Mouse (Mus musculus) embryonic facial prominence, embryonic 14.5 days (tissue): ENCODE measurements around the gene Adcy2. TPM values are rescaled to one million over a fixed set of nuclear protein-coding genes. Genes with fewer than 3 reads are reported as not detected.

Experiments used
- ATAC-seq: fragments of 200-750 bp; cut with Nextera tagmentation; 2 replicates; pipeline ENCODE4 v1.8.0; 2017; ENCODE audit warnings: low read depth, moderate number of reproducible peaks, moderate TSS enrichment
- DNase-seq: peaks from one replicate; pipeline ENCODE4 v3.0.0-alpha.2; 2015; ENCODE audit warnings: low spot score
- H3K27ac ChIP-seq: fragments of 300-500 bp; sonication (generic); replicated peaks from 2 replicates; pipeline ENCODE4 v1.5.1; 2014; ENCODE audit warnings: low read depth, mild to moderate bottlenecking, low read length, moderate library complexity
- H3K27me3 ChIP-seq: fragments of 300-500 bp; sonication (generic); replicated peaks from 2 replicates; pipeline ENCODE4 v1.6.1; 2014; ENCODE audit warnings: low read length; ENCODE audit not compliant: control insufficient read depth, insufficient read depth
- H3K36me3 ChIP-seq: fragments of 300-500 bp; sonication (generic); 2 replicates; pipeline ENCODE4 v1.6.1; 2014; ENCODE audit warnings: low read length, mixed read lengths; ENCODE audit not compliant: control insufficient read depth, insufficient read depth
- H3K4me1 ChIP-seq: fragments of 300-500 bp; sonication (generic); 2 replicates; pipeline ENCODE4 v1.6.1; 2014; ENCODE audit warnings: antibody characterized with exemption, low read length; ENCODE audit not compliant: control insufficient read depth, insufficient read depth
- H3K4me2 ChIP-seq: fragments of 300-500 bp; sonication (generic); 2 replicates; pipeline ENCODE4 v1.6.1; 2014; ENCODE audit warnings: low read depth, mild to moderate bottlenecking, low read length, moderate library complexity, mixed read lengths
- H3K4me3 ChIP-seq: fragments of 300-500 bp; sonication (generic); 2 replicates; pipeline ENCODE4 v1.5.1; 2014; ENCODE audit warnings: low read depth, mild to moderate bottlenecking, low read length
- H3K9ac ChIP-seq: fragments of 300-500 bp; sonication (generic); 2 replicates; pipeline ENCODE4 v1.6.1; 2014; ENCODE audit warnings: low read depth, mild to moderate bottlenecking, low read length, moderate library complexity, mixed read lengths
- H3K9me3 ChIP-seq: fragments of 300-500 bp; sonication (generic); 2 replicates; pipeline ENCODE4 v1.6.1; 2016; ENCODE audit warnings: low read length; ENCODE audit not compliant: control insufficient read depth
- WGBS: fragments of 180-500 bp; shearing (Covaris S2); extraction: QIAGEN DNeasy Blood & Tissue Kit; methylation state at CpG from one replicate; pipeline ENCODE4 v1.1.7; 2014; 5-methylcytosine and 5-hydroxymethylcytosine counted together
- polyA plus RNA-seq: library from polyadenylated mRNA; unstranded; fragments of >200 nt; fragmentation: Nextera tagmentation; extraction: Ambion mirVana; gene quantifications from 2 replicates; pipeline ENCODE4 v1.2.1, GENCODE M21; 2014

Gene Adcy2
- polyA plus RNA-seq, 1 experiment from 2014 or later, result 11.2 TPM

DNA sequence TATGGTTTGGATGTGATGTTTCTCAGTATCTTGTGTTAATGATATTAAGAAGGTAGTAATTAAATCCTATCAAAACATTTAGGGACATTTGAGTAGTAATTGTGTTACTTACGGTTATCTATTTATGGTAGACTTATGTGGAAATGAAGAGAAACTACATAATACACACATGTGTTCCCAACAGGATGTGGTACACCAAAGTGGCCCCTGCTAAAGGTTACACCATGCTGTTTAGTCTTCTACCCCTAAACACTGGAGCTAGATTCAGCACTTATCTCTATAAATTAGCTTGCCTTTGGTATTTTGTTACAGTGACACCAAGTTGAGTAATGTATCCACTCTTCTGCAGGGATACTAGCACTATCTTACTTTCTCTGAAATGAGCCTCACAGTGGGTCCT is 57.9 kb downstream of the Adcy2 start:
- no peaks in the 10 kb centered on the region for H3K27me3 ChIP-seq
- H3K36me3 ChIP-seq, result no peaks in the 10 kb centered on the region
- no peak for DNase-seq
- no peak overlapping the region for H3K27ac ChIP-seq
- H3K9me3 ChIP-seq, result no peaks in the 10 kb centered on the region
- no peaks in the 10 kb centered on the region for H3K4me1 ChIP-seq
- H3K4me3 ChIP-seq, result no peak overlapping the region
- ATAC-seq, result no peak
- WGBS, result 90% methylated on average over 1 of the region's 1 CpGs
- H3K9ac ChIP-seq, result no peak overlapping the region
- no peak overlapping the region for H3K4me2 ChIP-seq

DNA sequence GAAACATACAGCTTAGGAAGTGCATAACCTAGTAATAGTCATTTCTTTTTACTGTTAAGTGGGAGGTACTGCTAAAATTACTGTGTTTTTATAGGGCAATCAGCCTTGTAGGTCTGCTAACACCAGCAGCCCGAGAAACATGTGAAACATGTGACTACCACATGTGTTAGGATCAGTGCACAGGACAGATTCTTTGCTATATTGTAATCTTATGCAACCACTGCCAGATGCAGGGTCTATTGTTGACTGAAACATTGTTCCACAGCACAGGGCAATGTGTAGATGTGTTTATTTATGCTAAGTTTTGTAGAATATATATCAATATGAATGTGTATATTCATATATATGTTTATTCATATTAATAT is 67.1 kb downstream of the Adcy2 start:
- Histone ChIP-seq H3K27ac (no peak overlapping the region), H3K4me3 (no peak overlapping the region), H3K36me3 (no peaks in the 10 kb centered on the region), H3K4me2 (no peak overlapping the region), H3K9ac (no peak overlapping the region), H3K4me1 (no peaks in the 10 kb centered on the region), H3K9me3 (no peaks in the 10 kb centered on the region), H3K27me3 (no peaks in the 10 kb centered on the region)
- 14% methylated on average over 1 of the region's 1 CpGs for WGBS
- DNase-seq (peak; percentile 29), ATAC-seq (0 out of 2 replicates have a peak, but pooled peaks have one; percentile 18)

DNA sequence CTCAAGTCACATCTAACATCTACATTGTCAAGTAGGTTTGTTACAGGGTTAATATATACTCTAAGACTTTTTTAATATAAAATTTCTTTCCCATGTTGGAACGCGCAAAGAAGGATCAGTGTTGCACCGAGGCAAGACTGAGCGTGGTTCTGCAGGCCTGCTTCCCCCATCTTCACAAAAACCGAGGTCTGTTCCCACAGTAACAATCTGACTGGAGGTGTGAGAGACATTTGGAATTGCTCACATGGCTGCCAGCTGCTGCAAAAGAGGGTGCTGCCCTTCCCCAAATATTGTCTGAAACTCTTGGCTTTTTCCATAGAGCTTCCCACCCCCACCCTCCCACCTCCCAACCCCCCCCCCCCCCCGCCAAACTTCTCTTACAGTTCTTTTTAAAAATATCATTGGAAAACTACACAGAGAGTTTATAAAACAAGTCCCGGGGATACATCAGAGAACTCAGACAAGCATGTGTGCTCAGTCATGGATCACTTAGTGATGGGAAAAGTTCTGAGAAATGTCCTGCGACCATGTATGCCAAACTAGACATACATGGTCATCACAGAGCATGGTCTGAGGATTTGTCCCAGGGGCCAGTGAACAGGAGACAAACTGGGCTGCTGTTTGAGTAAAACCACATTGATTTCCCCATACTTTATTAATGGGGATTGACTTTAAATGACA is 67.6 kb downstream of the Adcy2 start:
- Histone ChIP-seq H3K27me3 (no peaks in the 10 kb centered on the region), H3K4me2 (no peak overlapping the region), H3K27ac (no peak overlapping the region), H3K36me3 (no peaks in the 10 kb centered on the region), H3K4me1 (no peaks in the 10 kb centered on the region), H3K9me3 (no peaks in the 10 kb centered on the region), H3K9ac (no peak overlapping the region), H3K4me3 (no peak overlapping the region)
- DNase-seq (no peak), ATAC-seq (no peak)
- 57% methylated on average over 8 of the region's 8 CpGs for WGBS

DNA sequence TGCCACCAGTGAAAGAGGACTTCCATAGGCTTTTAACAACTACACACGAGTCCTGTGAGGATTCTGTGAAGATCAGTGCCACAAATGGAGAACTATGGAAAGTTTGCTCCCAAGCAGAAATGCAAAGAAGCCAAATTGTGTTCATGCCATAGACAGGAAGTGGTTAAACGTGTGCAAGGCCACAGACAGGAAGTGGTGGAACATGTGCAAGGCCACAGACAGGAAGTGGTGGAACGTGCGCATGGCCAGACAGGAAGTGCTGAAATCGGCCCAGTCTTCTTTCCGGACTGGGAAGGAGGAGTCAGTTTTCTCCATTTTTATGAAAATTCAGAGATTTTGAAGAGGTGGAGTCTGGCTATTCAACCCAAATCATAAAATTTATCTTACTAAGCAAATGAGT is 70.9 kb downstream of the Adcy2 start:
- no peaks in the 10 kb centered on the region for H3K4me1 ChIP-seq
- H3K27me3 ChIP-seq, result no peaks in the 10 kb centered on the region
- DNase-seq (no peak), ATAC-seq (no peak)
- H3K4me3 ChIP-seq, result no peak overlapping the region
- H3K4me2 ChIP-seq, result no peak overlapping the region
- H3K27ac ChIP-seq, result no peak overlapping the region
- H3K9me3 ChIP-seq, result no peaks in the 10 kb centered on the region
- H3K9ac ChIP-seq, result no peak overlapping the region
- H3K36me3 ChIP-seq, result no peaks in the 10 kb centered on the region
- 74% methylated on average over 6 of the region's 6 CpGs for WGBS

DNA sequence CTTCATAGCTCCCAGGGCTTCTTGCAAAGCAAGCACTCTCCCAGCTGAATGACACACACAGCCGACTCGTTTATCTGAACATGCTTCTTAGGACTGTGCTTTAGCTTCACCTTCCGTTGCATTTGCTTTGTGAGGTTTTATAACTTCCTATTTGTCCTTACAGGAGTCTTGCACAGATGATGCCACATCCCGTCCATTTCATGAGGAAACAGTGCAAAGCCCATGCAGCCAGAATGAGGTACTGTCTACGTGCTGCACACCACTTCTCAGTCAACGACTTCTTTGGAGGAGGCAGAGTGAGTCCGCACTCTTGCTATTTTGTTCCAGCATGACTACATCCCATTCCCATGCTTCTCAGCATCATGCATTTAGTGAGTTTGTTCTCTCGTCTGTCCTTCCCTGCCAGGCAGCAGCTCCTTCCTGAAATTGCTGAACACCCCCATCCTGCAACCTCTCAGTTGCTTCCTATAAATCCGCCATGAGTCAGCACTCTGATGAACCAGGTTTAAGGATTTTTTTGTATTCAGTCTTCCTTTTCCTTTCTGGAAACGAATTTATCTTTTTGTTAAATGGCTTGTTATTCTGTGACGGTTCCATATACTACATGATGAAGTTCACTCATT is 85.6 kb downstream of the Adcy2 start:
- DNase-seq (no peak), ATAC-seq (no peak)
- H3K4me3 ChIP-seq, result no peak overlapping the region
- H3K9me3 ChIP-seq, result no peaks in the 10 kb centered on the region
- no peak overlapping the region for H3K27ac ChIP-seq
- no peak overlapping the region for H3K4me2 ChIP-seq
- H3K9ac ChIP-seq, result no peak overlapping the region
- H3K36me3 ChIP-seq, result no peaks in the 10 kb centered on the region
- no peaks in the 10 kb centered on the region for H3K27me3 ChIP-seq
- WGBS, result 85% methylated on average over 11 of the region's 11 CpGs
- no peaks in the 10 kb centered on the region for H3K4me1 ChIP-seq

DNA sequence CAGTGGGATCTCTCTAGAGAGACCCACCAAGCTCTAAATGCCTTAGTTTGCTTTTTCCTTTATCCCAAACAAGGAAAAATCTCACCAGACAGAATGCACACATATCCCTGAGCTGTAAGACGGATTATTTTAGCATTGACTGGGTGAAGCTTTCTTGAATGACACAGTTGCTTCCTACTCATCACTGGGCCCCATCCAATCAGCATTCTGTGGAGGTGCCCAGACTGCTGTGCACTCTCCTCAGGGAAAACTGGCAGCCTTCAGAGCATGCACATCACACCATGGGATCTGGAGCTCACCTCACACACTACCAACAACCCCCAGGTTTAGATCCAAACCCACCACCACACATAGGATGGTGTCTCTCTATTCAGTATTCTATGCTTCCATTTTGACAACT is 92.7 kb downstream of the Adcy2 start:
- no peak overlapping the region for H3K4me3 ChIP-seq
- H3K9ac ChIP-seq, result no peak overlapping the region
- no peaks in the 10 kb centered on the region for H3K9me3 ChIP-seq
- DNase-seq, result no peak
- H3K27ac ChIP-seq, result no peak overlapping the region
- ATAC-seq, result no peak
- WGBS, result 61% methylated on average over 1 of the region's 1 CpGs
- no peak overlapping the region for H3K4me2 ChIP-seq
- no peaks in the 10 kb centered on the region for H3K36me3 ChIP-seq
- H3K4me1 ChIP-seq, result no peaks in the 10 kb centered on the region
- H3K27me3 ChIP-seq, result no peaks in the 10 kb centered on the region

DNA sequence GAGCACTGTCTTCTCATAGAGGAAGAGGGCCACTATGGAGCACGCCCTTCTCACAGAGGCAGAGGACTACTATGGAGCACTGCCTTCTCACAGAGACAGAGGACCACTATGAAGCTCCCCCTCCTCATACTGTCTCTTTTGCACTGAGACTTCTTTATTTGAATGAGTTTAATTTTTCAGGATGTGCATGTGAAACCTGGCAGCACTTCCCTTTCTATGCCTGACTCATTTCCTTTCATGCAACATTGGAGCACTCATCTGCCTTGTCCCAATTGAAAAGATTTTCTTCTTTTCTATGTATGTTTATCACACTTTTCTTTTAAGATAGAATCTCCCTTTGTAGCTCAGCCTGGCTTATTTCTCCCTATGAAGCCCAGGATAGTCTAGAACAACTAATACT is 96.6 kb downstream of the Adcy2 start:
- Histone ChIP-seq H3K36me3 (no peaks in the 10 kb centered on the region), H3K9me3 (no peaks in the 10 kb centered on the region), H3K4me2 (no peak overlapping the region), H3K4me1 (no peaks in the 10 kb centered on the region), H3K4me3 (no peak overlapping the region), H3K9ac (no peak overlapping the region), H3K27ac (no peak overlapping the region), H3K27me3 (no peaks in the 10 kb centered on the region)
- ATAC-seq (no peak), DNase-seq (no peak)
- 70% methylated on average over 1 of the region's 1 CpGs for WGBS

DNA sequence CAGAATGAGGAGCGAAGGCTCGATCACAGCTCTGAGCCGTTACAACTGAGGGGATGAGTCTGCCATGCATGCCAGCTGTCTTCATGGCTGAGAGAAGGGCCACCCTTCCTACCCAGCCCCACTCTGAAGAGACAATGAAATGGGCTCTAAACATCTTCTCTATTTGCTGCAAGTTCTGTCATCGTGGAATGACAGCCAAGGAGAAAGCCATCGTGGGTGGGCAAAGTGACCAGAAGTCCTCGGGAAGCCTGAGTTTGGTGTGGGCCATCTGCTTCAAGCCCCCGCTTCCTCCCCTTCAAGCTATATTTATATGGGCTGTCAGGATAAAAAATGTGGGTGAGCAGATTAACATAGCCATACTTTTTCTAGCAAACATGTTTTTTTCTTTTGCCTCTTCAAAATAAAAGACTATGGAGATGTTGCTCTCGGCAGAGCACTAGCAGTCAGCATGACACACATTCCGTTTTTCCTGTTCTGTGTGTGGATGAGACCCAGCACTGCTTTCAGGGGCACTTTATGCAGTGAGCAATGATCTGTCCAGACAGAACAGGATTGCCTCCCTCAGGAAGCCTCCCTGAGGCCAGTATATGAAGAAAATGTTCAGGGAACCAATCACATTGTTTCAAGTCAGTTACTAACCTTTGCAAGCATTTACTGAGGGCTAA is 109.3 kb downstream of the Adcy2 start:
- H3K4me1 ChIP-seq, result no peaks in the 10 kb centered on the region
- 83% methylated on average over 9 of the region's 9 CpGs for WGBS
- no peak overlapping the region for H3K4me2 ChIP-seq
- H3K27ac ChIP-seq, result no peak overlapping the region
- no peak overlapping the region for H3K4me3 ChIP-seq
- no peaks in the 10 kb centered on the region for H3K36me3 ChIP-seq
- H3K9ac ChIP-seq, result no peak overlapping the region
- no peaks in the 10 kb centered on the region for H3K9me3 ChIP-seq
- H3K27me3 ChIP-seq, result no peaks in the 10 kb centered on the region
- ATAC-seq (no peak), DNase-seq (no peak)

DNA sequence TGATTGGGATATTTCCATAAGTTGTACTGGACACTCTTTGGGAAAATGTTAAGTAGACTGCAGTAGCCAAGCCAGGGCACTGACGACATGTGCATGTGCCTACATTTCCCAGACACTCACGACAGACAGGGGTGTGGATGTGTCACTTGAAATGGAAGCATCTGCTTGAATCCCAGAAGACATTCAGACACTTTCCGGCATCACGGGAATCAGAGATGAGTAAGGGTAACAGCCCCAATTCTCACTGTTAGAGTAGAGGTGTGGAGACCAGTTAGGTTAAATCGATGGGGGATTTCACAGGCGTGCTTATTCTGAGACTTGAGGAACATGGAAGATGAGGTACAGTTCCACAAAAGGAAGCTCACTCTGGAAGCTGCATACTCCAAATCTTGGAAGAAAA is 130.6 kb downstream of the Adcy2 start:
- Histone ChIP-seq H3K27ac (no peak overlapping the region), H3K4me2 (no peak overlapping the region), H3K4me3 (no peak overlapping the region), H3K27me3 (no peaks in the 10 kb centered on the region), H3K36me3 (no peaks in the 10 kb centered on the region), H3K9me3 (no peaks in the 10 kb centered on the region), H3K4me1 (0 out of 2 replicates have a peak, but pooled peaks cover 7% of the 10 kb centered on the region), H3K9ac (no peak overlapping the region)
- 88% methylated on average over 6 of the region's 6 CpGs for WGBS
- DNase-seq, result no peak
- no peak for ATAC-seq
